Mouse (Mus musculus) bone marrow, adult 2 months (tissue): ENCODE data around the gene Serinc2.

Experiments used
- CTCF ChIP-seq: fragments of 200-500 bp; IDR thresholded peaks from 2 replicates; pipeline ENCODE4 v1.5.1; 2011; ENCODE audit warnings: low read length, control low read depth; ENCODE audit not compliant: control insufficient read depth, insufficient read depth
- POLR2A ChIP-seq: fragments of 200-500 bp; IDR thresholded peaks from 2 replicates; pipeline ENCODE4 v1.6.1; 2011; ENCODE audit warnings: low read depth, mild to moderate bottlenecking, control low read depth, low read length, borderline replicate concordance; ENCODE audit not compliant: control insufficient read depth

DNA sequence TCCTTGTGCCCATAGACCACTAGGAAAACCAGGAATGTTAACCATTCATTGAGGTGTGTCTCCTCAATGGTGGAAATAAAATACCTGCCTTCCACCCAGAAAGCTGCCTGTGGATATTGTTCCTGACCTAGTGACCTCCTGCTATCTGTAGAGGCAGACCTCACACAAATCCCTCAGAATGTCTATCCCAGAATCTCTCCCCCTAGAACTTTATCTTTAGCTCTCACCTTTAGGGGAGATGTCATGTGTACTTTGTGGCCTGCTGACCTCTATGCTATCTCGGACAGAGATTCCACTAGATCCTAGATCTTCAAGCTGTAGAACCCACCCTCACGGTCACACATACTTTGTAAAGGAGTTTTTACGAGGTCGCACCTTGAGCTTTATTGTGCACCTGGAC is 65.8 kb downstream of the Serinc2 start:
- TF ChIP-seq CTCF = no peak
- TF ChIP-seq POLR2A = no peak
